Mouse (Mus musculus) erythroblast, adult 5-6 weeks (primary cell): ENCODE data around the gene Lrrc8d. TPM values are rescaled to one million over a fixed set of nuclear protein-coding genes. Genes with fewer than 3 reads are reported as not detected.
"Not testable (repeated sequence)": the region's sequence is repeated elsewhere in the genome, so short reads cannot be mapped to it uniquely, and the experiment has no call there.

Source experiments
- ATAC-seq: replicated peaks from 2 replicates; pipeline ENCODE4 v1.8.0; 2016; ENCODE audit warnings: moderate number of reproducible peaks, mild to moderate bottlenecking, moderate TSS enrichment, inconsistent platforms; ENCODE audit not compliant: poor library complexity, low FRiP score, severe bottlenecking
- total RNA-seq, 2 experiments: library from RNA; stranded (forward) in 1 of 2; stranded (reverse) in 1 of 2; fragments of 150-400 nt in 1 of 2; fragments of 200-764, 138-1000 nt in 1 of 2; gene quantifications; 2 replicates each; pipeline versions ENCODE4 v1.2.3 to v1.2.4; 2015 to 2017; ENCODE audit warnings: low replicate concordance in 2 of 2

Gene Lrrc8d
- total RNA-seq, 2 experiments from 2014 or later, result 10.3 to 11.5 TPM

GRCm38 (mm10) chr5:105683912-105684350 lies 15.8 kb upstream of the Lrrc8d start:
- ATAC-seq, result no peak

DNA sequence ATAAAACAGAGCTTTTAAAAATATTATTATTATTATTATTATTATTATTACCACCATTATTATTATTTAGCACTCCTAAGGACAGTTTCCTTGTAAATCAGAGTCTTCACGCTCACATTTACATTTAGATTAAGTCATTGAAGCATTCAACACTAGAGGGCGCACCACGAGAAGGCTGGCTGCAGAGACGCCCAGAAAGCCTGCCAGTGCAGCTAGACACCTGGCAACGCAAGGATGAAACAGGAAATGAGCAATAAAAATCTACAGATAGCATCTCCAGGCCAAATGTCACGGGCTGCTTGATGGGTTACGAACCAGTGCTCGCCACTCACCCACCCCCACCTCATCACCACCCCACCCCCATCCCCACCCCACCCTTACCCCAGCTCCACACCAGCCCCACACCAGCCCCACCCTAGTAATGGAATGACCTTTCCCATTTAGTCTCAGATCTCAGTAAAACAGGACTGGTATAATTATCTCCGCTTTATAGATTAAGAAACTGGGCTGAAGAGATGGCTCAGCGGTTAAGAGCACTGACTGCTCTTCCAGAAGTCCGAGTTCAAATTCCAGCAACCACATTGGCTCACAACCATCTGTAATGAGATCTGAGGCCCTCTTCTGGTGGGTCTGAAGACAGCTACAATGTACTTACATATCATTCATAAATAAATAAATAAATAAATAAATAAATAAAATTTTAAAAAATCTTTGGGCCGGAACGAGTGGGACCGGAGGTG lies 14.7 kb upstream of the Lrrc8d start:
- ATAC-seq, result peak; percentile 82

GRCm38 (mm10) chr5:105685780-105686305 lies 13.9 kb upstream of the Lrrc8d start:
- not testable (repeated sequence) for ATAC-seq

DNA sequence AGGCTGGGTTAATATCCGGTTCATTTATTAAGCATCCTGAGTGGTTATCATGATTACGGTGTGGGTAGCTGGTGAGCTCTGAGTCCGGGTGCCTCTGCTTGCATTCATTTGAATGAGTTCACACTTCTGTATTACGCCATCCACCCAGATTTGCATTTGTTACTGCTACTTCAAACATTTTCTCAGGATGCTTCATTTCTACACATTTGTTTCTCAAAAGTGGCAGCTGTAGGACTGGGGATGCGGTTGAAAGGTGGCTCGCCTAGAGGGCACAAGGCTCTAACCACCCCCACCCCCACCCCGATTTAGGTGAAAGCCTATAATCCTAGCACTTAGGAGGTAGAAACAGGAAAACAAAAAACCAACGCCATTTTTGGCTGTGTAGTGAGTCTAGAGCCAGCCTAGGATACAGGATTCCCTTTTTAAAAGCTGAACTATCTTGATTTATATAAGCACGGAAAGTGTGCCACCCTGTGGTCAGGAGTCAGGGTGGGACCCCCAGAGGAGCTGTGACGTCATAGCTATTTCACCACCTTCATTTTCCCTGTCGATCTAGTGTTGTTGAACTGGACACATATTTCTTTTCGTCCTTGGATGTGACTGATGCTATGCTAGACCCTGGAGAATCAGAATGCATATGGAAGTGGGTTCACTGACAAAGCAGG lies 13.3 kb upstream of the Lrrc8d start:
- ATAC-seq, result no peak

DNA sequence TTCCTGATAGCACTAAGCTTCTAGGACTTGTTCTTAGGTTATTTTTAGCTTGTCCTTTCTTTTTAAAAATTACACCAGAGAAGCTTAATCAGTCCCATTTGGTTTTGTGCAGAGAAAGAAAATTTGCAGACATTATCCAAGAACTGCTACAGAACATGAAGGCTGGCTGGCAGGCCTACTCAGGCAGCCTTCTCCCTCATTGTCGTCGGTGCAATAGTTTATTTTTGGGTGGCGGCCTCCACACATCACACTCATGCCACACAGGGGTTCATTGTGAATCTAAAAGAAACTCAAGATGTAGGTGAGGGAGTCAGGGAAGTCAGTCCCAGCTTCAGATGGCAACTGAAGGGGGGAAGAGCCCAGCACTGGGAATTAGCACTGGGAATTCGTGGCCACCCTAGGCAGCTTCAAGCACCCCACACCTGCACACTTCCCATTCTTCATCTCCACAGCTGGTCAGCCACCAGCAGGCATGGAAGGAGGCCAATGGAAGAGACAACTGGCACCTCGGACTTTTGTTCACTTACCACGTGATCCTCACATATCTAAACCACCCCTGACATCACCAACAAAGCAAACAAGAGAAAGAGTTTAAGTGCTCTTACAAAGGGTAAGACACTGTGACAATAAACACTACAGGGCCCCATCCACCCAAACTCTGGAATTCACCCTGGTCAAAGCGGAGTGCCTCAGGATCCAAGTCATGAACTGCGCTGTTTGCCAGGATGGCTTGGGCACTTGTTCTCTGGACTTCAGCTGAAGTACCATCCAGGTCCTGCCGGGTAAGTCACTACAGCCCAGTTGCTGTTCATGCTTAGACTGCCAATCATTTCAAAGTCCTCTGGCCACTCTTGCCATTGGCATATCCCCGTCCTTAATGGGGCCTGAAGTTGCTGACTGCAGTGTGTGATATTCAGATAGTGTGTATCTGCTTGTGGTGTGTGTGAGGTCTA lies 9.0 kb upstream of the Lrrc8d start:
- no peak for ATAC-seq

GRCm38 (mm10) chr5:105691645-105692044 lies 8.1 kb upstream of the Lrrc8d start:
- no peak for ATAC-seq

DNA sequence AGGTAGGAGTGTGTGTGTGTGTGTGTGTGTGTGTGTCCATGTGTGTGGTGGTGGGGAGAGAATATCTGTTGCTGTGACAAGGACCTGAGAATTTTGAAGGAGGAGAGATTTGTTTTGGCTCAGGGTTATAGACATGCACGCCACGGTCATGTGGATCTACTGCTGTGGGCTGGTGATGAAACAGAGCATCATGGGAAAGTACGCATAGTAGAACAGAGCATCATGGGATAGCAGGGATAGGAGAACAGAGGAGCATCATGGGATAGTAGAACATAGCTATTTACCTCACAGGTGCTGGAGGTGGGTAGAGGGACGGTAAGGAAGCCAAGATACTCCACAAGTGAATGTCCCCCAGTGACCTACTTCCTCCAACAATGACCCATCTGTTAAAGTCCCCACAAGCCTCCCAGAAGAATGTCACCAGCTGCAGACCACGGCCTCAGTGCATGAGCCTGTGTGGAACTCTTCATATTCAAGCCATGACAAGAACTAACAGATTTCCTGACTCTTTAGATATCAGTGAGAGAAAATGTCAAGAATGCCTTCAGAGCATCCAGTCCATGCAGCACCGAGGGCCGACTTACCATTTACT lies 5.3 kb upstream of the Lrrc8d start:
- no peak for ATAC-seq

GRCm38 (mm10) chr5:105696049-105696448 lies 3.7 kb upstream of the Lrrc8d start:
- ATAC-seq, result no peak

- ATAC-seq, result no peak
Observed at GRCm38 (mm10) chr5:105697886-105698285, 1.9 kb upstream of the Lrrc8d start.

DNA sequence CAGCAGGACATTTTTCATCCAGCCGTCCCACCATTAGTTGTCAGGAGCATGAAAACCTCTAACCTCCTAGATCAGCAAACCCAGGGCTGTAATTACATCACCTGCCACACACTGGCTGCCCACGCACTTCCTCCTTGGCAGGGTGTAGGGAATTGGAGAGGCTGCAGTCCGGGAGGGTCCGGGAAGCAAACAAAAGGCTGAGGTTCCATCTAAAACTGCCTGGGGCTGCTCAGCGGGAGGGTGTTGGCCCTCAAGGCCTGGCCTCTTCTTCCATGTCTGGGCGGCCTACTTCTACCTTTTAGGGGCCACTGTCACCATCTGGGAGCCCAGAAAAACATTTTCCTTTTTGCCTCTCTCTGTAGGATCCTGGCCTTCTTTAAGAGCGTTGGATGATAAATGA lies 1.1 kb upstream of the Lrrc8d start:
- no peak for ATAC-seq

- peak; percentile 72 for ATAC-seq
Observed at GRCm38 (mm10) chr5:105700070-105700851, 492 bp downstream of the Lrrc8d start.

GRCm38 (mm10) chr5:105701326-105701725 lies 1.6 kb downstream of the Lrrc8d start:
- no peak for ATAC-seq

DNA sequence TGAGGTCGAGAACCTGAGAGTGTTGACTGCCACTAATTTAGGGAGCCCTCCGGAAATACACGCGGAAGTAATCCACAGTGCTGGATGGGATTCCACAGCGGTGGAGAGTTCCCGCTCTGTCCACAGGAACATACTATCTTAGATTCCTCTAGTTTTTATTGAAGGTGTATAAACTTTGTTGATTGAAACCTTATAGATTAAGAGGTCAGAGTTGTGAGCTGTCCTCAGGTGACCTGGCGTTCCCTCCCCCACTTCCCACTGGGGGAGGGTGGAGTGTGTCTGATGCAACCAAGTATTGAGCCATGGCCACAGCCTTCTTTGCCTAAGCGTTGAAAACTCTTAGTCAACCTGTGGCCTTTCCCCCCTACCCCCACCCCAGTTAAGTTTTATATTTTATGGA lies 2.1 kb downstream of the Lrrc8d start:
- ATAC-seq, result peak; percentile 61; the same call in 1 of the 2 replicates

DNA sequence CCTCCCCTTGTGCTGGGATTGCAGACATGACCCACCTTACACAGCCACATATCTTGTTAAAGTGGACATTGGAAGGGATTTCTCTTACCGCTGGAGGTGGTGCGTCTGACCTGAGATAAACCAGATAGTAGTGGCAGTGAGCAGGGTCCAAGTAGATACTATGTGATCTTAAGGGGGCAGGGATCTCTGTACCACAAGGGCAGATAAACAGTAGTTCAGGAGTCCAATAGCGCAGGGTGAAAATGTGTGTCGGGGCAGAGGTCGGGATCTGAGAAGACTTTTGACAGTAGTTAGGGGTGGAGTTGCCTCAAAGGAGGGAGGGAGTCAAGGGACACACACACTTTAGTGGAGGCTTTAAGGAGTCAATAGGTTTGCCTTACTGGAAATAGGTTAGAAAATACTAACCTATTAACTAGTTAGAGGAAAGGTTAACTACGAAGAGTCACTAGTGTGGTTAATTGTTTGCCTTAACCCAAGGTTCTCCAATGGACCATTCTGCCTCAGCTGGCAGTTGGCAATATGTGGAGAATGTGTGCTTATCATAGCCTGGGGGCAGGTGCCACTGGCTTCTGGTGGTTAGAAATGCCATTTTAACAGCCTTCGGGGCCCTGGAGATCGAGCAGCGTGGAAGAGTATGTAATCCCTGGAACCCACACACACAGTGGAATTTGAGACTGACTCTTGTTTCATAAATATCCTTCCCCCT lies 3.0 kb downstream of the Lrrc8d start:
- ATAC-seq, result no peak; the same call in 1 of the 2 replicates

GRCm38 (mm10) chr5:105703286-105703655 lies 3.5 kb downstream of the Lrrc8d start:
- ATAC-seq, result no peak

GRCm38 (mm10) chr5:105704573-105704972 lies 4.8 kb downstream of the Lrrc8d start:
- no peak for ATAC-seq

DNA sequence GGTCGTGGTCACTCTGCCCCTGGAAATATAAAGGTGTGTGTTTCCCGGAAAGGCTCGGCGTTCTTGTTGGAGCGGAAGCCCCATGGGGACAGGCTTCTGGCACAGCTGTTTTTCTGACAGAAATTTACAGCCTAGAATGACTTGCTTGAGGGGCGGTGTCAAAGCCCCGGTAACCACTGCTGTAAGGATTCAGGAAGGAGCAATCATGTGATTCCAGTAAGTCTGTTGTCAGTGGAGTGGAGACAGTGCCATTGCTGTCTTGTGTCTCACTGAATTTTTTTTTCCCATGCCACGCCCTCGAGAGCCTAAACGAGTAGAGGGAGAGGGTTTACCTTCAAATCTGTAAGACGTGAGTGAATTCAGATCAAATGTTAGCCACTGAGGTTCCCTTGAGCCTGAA lies 6.9 kb downstream of the Lrrc8d start:
- no peak for ATAC-seq

DNA sequence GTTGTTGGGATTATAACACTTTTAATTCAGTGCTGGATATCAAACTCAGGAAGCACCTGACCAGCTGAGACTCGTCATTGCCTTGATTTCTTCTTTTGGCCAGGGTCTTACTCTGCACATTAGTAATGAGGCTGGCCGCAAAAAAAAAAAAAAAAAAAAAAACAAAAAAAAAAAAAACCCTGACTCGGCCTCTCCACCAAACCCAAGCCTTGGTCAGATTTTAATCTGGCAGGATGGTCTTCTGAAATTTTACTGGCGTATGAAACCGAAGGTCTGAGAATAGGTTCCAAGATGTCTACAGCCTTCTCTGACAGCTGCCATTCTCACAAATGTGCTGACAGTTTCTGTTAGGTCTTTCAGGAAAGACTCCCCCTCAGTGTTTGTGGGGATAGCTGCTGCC lies 8.5 kb downstream of the Lrrc8d start:
- no peak for ATAC-seq
